Mouse (Mus musculus): Measurements from ENCODE around the gene Pgm2.

DNA sequence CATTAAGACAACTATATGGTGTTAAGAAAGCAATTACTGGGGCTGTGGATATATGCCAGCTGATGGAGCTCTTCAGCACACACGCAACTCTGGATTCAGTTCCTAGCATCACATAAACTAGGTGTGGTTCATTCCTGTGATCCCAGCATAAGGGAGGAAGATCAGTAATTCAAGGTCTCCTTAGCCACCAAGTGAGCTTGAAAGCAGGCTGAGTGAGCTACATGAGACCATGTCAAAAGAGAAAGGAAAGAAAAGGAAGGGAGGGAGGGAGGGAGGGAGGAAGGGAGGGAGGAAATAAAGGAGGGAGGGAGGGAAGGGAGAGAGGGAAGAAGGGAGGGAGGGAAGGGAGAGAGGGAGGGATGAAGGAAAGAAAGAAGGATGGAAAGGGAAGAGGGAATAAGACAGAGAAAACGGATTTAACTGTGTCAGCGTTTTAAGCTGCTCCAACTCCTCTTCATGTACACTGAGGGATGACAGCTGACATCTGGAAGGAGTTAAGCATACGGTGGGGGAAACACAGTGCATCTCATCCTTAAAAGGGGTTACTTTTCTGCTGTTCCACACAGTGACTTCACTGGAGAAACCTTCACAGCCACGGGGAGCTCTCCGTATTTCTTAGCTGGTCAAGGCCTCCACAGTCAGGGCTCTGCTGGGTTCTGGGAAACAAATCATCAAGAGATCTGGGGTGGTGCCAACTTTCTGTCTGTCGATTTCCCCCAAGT, 13.8 kb upstream of the Pgm2 start:
- TF ChIP-seq POLR2A (IDR thresholded peaks at IDR 0.05; ENCODE audit: borderline replicate concordance, extremely low read depth, insufficient read depth, insufficient read length, poor library complexity, severe bottlenecking) (no peak), CTCF (IDR thresholded peaks at IDR 0.05; ENCODE audit: borderline replicate concordance, extremely low read depth, insufficient read depth, insufficient read length) (no peak)
